Mouse (Mus musculus) ES-E14 (cell line): ENCODE results near the gene Ddx39b. TPM values are rescaled to one million over a fixed set of nuclear protein-coding genes. Genes with fewer than 3 reads are reported as not detected.
A peak's percentile ranks its signal among the peaks of the same experiment; 100 is the strongest.

ENCODE experiments used
- DNase-seq: peaks from one replicate; pipeline ENCODE4 v3.0.0-alpha.2; 2013; ENCODE audit warnings: low read depth, low spot score
- H3K27ac ChIP-seq: 2 replicates; pipeline ENCODE4 v1.5.1; 2012; ENCODE audit warnings: low read depth, mild to moderate bottlenecking, low read length, moderate library complexity, mixed read lengths; ENCODE audit not compliant: poor library complexity, insufficient read depth, severe bottlenecking
- H3K36me3 ChIP-seq: 2 replicates; pipeline ENCODE4 v1.6.1; 2012; ENCODE audit warnings: mild to moderate bottlenecking, low read length, moderate library complexity, mixed read lengths; ENCODE audit not compliant: control insufficient read depth, poor library complexity, insufficient read depth, severe bottlenecking
- H3K4me1 ChIP-seq, 2 experiments: fragments of 150-350 bp in 1 of 2; sonication (generic) in 1 of 2; 2 replicates each; pipeline ENCODE4 v1.6.1; 2012; ENCODE audit warnings: low read length in 2 of 2, mild to moderate bottlenecking in 1 of 2, mixed read lengths in 1 of 2; ENCODE audit not compliant: control insufficient read depth in 2 of 2, insufficient read depth in 2 of 2, poor library complexity in 1 of 2
- H3K4me3 ChIP-seq, 2 experiments: fragments of 150-350 bp in 1 of 2; sonication (generic) in 1 of 2; 2 replicates each; pipeline ENCODE4 v1.5.1; 2012; ENCODE audit warnings: low read length in 2 of 2, low read depth in 1 of 2, mild to moderate bottlenecking in 1 of 2, mixed read lengths in 1 of 2; ENCODE audit not compliant: insufficient read depth in 1 of 2, poor library complexity in 1 of 2, severe bottlenecking in 1 of 2
- H3K9ac ChIP-seq: 2 replicates; pipeline ENCODE4 v1.6.1; 2012; ENCODE audit warnings: low read depth, mild to moderate bottlenecking, low read length, mixed read lengths; ENCODE audit not compliant: poor library complexity, insufficient read depth, severe bottlenecking
- H3K9me3 ChIP-seq: fragments of 150-350 bp; sonication (generic); 2 replicates; pipeline ENCODE4 v1.6.1; 2012; ENCODE audit warnings: low read depth, mild to moderate bottlenecking, low read length; ENCODE audit not compliant: control insufficient read depth, insufficient read depth
- CHD2 ChIP-seq: IDR thresholded peaks from 2 replicates; pipeline ENCODE4 v1.6.1; 2014; ENCODE audit warnings: mild to moderate bottlenecking, low read depth, low read length, inconsistent platforms
- HCFC1 ChIP-seq: IDR thresholded peaks from 2 replicates; pipeline ENCODE4 v1.6.1; 2012; ENCODE audit warnings: low read length, inconsistent platforms, borderline replicate concordance; ENCODE audit not compliant: insufficient read depth
- MAFK ChIP-seq: IDR thresholded peaks from 2 replicates; pipeline ENCODE4 v1.6.1; 2014; ENCODE audit warnings: mild to moderate bottlenecking, low read depth, low read length, inconsistent platforms; ENCODE audit not compliant: insufficient read depth
- ZC3H11A ChIP-seq: IDR thresholded peaks from 2 replicates; pipeline ENCODE4 v1.6.1; 2012; ENCODE audit warnings: low read depth, mild to moderate bottlenecking, inconsistent platforms, low read length, borderline replicate concordance
- ZNF384 ChIP-seq: IDR thresholded peaks from 2 replicates; pipeline ENCODE4 v1.6.1; 2012; ENCODE audit warnings: low read depth, low read length, inconsistent platforms
- in situ Hi-C, 2 experiments: fragments of 600-800 bp; cut with MboI; formaldehyde crosslinking; loops; one replicate each; pipeline ENCODE4 v1.15.1; 2025; ENCODE audit warnings: low sequenced_read_pairs in 2 of 2, inconsistent platforms in 1 of 2; ENCODE audit not compliant: unreplicated experiment in 2 of 2
- total RNA-seq: library from RNA; depleted of rRNA; stranded (reverse); fragments of 300-350 nt; gene quantifications from 2 replicates; pipeline ENCODE4 v1.2.3, GENCODE M21; 2012

The Ddx39b gene
- total RNA-seq, 1 experiment: 316 TPM

- Histone ChIP-seq H3K36me3 (peaks cover 35% of the 10 kb centered on the region), H3K4me1 (peaks cover 0 to 16% of the 10 kb centered on the region in 2 experiments; a peak in 1 of 4 replicates), H3K27ac (no peak overlapping the region), H3K9ac (no peak overlapping the region), H3K4me3 (no peak overlapping the region), H3K9me3 (no peaks in the 10 kb centered on the region)
- TF ChIP-seq MAFK (no peak), CHD2 (no peak), ZC3H11A (no peak), HCFC1 (no peak), ZNF384 (no peak)
- no peak for DNase-seq
- in situ Hi-C loops: no loop called here
These were observed 13.8 kb downstream of the Ddx39b start for GRCm38 (mm10) chr17:35255301-35255700.

- TF ChIP-seq MAFK (no peak), ZC3H11A (no peak), CHD2 (no peak), ZNF384 (no peak), HCFC1 (no peak)
- in situ Hi-C loops: no loop called here
- Histone ChIP-seq H3K27ac (no peak overlapping the region), H3K4me1 (peaks cover 0 to 14% of the 10 kb centered on the region in 2 experiments; a peak in 1 of 4 replicates), H3K9me3 (no peaks in the 10 kb centered on the region), H3K4me3 (no peak overlapping the region), H3K36me3 (peaks cover 31% of the 10 kb centered on the region), H3K9ac (no peak overlapping the region)
- DNase-seq: no peak
These were observed 14.2 kb downstream of the Ddx39b start for GRCm38 (mm10) chr17:35255704-35256103.

- no peak overlapping the region for H3K4me3 ChIP-seq
- no peaks in the 10 kb centered on the region for H3K9me3 ChIP-seq
- DNase-seq: no peak
- in situ Hi-C loops: no loop called here
- no peak overlapping the region for H3K27ac ChIP-seq
- TF ChIP-seq ZC3H11A: no peak
- TF ChIP-seq ZNF384: no peak
- no peak for TF ChIP-seq CHD2
- TF ChIP-seq MAFK: no peak
- TF ChIP-seq HCFC1: no peak
- peaks cover 0 to 13% of the 10 kb centered on the region in 2 experiments; a peak in 2 of 4 replicates for H3K4me1 ChIP-seq
- no peak overlapping the region for H3K9ac ChIP-seq
- H3K36me3 ChIP-seq: peaks cover 16% of the 10 kb centered on the region
These were observed 15.8 kb downstream of the Ddx39b start for GRCm38 (mm10) chr17:35257378-35257777.

GRCm38 (mm10) chr17:35257824-35258491, 16.4 kb downstream of the Ddx39b start:
- Histone ChIP-seq H3K4me3 (no peak overlapping the region; a peak in 1 of 4 replicates), H3K9me3 (no peaks in the 10 kb centered on the region), H3K4me1 (peaks cover 0 to 13% of the 10 kb centered on the region in 2 experiments; a peak in 2 of 4 replicates), H3K27ac (no peak overlapping the region), H3K36me3 (peaks cover 10% of the 10 kb centered on the region), H3K9ac (no peak overlapping the region)
- TF ChIP-seq CHD2: no peak
- TF ChIP-seq ZC3H11A: peak; percentile 47
- in situ Hi-C loops: no loop called here
- DNase-seq: peak; percentile 94
